Mouse (Mus musculus): Measurements from ENCODE around the gene Rabl6. TPM values are rescaled to one million over a fixed set of nuclear protein-coding genes. Genes with fewer than 3 reads are reported as not detected.
A peak's percentile ranks its signal among the peaks of the same experiment; 100 is the strongest.

Rabl6 gene
- polyA plus RNA-seq, 1 experiment from 2014 or later = 56.4 TPM

DNA sequence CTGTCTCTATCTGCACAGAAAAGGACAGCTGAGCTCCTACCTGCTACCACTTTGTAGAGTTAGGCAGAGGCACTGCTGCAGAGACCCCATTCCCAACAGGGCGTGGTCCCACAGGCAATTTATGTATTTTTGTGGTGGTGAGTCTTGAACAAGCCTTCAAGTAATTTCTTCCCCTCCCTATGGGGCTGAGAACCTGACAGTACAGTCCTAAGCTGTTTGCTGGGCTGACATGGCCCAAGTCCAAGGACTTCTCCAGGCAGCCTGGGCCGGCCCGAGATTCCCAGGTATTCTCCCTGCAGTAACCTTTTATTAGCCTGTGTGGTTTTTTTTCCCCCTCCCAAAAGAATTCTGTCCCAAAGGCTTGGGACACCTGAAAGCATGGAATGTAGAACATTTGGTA lies 24.2 kb downstream of the Rabl6 start:
- Histone ChIP-seq H3K27me3 (ENCODE audit: control insufficient read depth, insufficient read depth, low read length) (peaks cover 18% of the 10 kb centered on the region), H3K27ac (ENCODE audit: low read length) (no peak overlapping the region), H3K36me3 (ENCODE audit: control insufficient read depth, insufficient read depth, low read length) (peaks cover 4% of the 10 kb centered on the region; the same call in 1 of the 2 replicates), H3K4me3 (replicated peaks; ENCODE audit: low read length) (no peak overlapping the region), H3K4me2 (ENCODE audit: low read depth, low read length) (no peak overlapping the region), H3K9me3 (replicated peaks; ENCODE audit: control insufficient read depth, low read length) (no peaks in the 10 kb centered on the region), H3K4me1 (ENCODE audit: control insufficient read depth, insufficient read depth, low read length) (peaks cover 24% of the 10 kb centered on the region), H3K9ac (ENCODE audit: low read length) (no peak overlapping the region)
- WGBS = 79% methylated on average over 3 of the region's 3 CpGs
- ATAC-seq (ENCODE audit: insufficient read depth, low FRiP score) = no peak

DNA sequence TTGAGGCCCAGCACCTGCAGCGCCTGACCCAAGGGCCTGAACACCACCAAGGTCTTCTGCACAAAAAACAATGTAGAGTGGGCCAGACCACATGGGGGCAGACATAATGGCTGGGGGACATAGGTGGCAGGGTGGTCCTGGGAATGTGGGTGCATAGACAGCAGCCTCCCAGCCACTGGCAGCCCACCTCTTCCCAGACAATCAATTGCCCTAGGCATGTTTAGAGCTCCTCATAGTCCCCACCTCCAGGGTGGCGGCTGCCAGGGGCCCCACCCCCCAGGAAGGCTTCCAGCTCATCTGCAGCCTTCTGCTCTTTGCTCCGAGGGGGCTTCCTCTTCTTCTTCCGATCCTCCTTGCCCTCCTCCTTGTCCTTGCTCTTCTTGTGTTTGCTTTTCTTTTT lies 24.8 kb downstream of the Rabl6 start:
- ATAC-seq (ENCODE audit: insufficient read depth, low FRiP score) = no peak
- H3K4me1 ChIP-seq (ENCODE audit: control insufficient read depth, insufficient read depth, low read length) = peaks cover 24% of the 10 kb centered on the region
- H3K9me3 ChIP-seq (replicated peaks; ENCODE audit: control insufficient read depth, low read length) = no peaks in the 10 kb centered on the region
- no peak overlapping the region for H3K9ac ChIP-seq (ENCODE audit: low read length)
- H3K27me3 ChIP-seq (ENCODE audit: control insufficient read depth, insufficient read depth, low read length) = peaks cover 24% of the 10 kb centered on the region
- H3K4me3 ChIP-seq (replicated peaks; ENCODE audit: low read length) = no peak overlapping the region
- 46% methylated on average over 4 of the region's 4 CpGs for WGBS
- no peak overlapping the region for H3K4me2 ChIP-seq (ENCODE audit: low read depth, low read length)
- H3K27ac ChIP-seq (ENCODE audit: low read length) = no peak overlapping the region
- H3K36me3 ChIP-seq (ENCODE audit: control insufficient read depth, insufficient read depth, low read length) = peaks cover 4% of the 10 kb centered on the region; the same call in 1 of the 2 replicates

DNA sequence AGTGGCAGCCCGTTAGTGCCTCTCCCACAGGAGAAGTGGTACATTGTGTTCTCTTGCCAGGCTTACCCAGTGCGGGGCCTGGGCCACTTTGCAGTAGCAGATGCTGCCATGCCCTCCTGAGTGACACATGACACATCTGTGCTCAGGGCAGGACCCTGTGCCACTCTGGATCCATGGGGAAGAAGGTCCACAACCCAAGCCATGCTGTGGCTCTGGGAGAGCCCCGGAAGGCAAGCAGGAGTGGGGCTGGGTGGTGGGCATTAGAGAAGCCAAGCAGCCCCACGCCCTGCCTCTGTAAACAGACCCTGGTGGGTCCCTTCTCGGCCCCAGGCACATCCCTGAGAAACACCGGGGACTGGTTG lies 25.2 kb downstream of the Rabl6 start:
- no peak overlapping the region for H3K4me2 ChIP-seq (ENCODE audit: low read depth, low read length)
- no peak overlapping the region for H3K27ac ChIP-seq (ENCODE audit: low read length)
- H3K27me3 ChIP-seq (ENCODE audit: control insufficient read depth, insufficient read depth, low read length) = peaks cover 29% of the 10 kb centered on the region
- H3K4me3 ChIP-seq (replicated peaks; ENCODE audit: low read length) = no peak overlapping the region
- no peak overlapping the region; the same call in 1 of the 2 replicates for H3K9ac ChIP-seq (ENCODE audit: low read length)
- H3K9me3 ChIP-seq (replicated peaks; ENCODE audit: control insufficient read depth, low read length) = no peaks in the 10 kb centered on the region
- H3K36me3 ChIP-seq (ENCODE audit: control insufficient read depth, insufficient read depth, low read length) = peaks cover 4% of the 10 kb centered on the region; the same call in 1 of the 2 replicates
- no peak for ATAC-seq (ENCODE audit: insufficient read depth, low FRiP score)
- 62% methylated on average over 6 of the region's 6 CpGs for WGBS
- peaks cover 25% of the 10 kb centered on the region for H3K4me1 ChIP-seq (ENCODE audit: control insufficient read depth, insufficient read depth, low read length)

DNA sequence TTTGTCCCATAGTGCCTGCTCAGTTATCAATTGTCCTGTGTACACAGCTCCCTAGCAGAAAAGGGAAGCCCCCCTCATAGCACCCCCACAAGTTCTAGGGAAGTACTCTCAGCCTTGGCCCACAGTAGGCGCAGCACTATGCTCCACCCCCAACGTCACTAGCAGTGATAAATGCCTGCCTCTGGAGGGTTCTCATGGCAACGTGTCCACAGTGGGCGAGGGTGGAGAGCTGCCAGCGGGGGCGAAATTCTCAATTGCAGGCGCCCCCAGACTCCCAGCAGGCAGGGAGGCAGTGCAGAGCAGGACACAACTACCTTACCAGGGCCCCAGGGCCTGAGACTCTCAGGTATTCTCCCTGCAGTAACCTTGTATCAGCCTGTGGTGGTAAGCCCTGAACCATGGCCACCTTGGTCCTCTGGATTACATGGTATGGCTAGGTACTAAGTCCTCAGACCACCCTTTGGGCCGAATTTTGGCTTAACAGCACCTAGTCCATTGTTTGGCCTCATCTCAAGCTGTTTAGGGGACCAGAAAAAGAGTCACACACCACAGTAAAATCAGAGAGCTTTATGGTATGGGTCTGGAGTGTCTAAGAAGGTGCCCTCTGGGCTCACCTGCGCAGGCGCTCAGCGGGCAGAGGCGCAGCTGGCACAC lies 25.7 kb downstream of the Rabl6 start:
- H3K36me3 ChIP-seq (ENCODE audit: control insufficient read depth, insufficient read depth, low read length) = peaks cover 4% of the 10 kb centered on the region; the same call in 1 of the 2 replicates
- ATAC-seq (ENCODE audit: insufficient read depth, low FRiP score) = peak; percentile 19; the same call in 1 of the 2 replicates

DNA sequence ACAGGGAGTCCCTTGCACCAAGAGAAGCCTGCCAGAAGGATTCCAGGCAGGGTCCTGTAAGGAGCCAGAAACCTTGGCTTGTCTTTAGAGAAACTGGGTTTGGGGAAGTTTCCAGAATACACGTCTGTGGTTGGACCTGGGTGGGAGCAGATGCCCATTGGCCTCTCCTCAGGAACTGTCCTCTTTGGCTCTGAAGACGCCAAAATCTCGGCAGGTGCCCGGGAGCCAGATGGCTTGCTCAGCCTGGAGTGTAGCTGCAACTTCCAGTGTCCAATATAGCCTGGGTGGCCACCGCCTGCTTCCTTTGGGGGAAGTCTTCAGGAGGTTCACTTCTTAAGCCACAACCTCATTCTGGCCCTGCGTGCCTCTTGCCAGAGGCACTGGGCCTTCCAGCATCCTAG lies 26.4 kb downstream of the Rabl6 start:
- no peak overlapping the region for H3K27ac ChIP-seq (ENCODE audit: low read length)
- 21% methylated on average over 6 of the region's 6 CpGs for WGBS

More for the DNA sequence above, 25.7 kb downstream of the Rabl6 start:
- WGBS = 42% methylated on average over 12 of the region's 12 CpGs
- Histone ChIP-seq H3K27me3 (ENCODE audit: control insufficient read depth, insufficient read depth, low read length) (peaks cover 34% of the 10 kb centered on the region), H3K4me1 (ENCODE audit: control insufficient read depth, insufficient read depth, low read length) (peaks cover 30% of the 10 kb centered on the region), H3K27ac (ENCODE audit: low read length) (no peak overlapping the region), H3K9me3 (replicated peaks; ENCODE audit: control insufficient read depth, low read length) (no peaks in the 10 kb centered on the region), H3K9ac (ENCODE audit: low read length) (no peak overlapping the region; the same call in 1 of the 2 replicates), H3K4me3 (replicated peaks; ENCODE audit: low read length) (no peak overlapping the region), H3K4me2 (ENCODE audit: low read depth, low read length) (no peak overlapping the region)

DNA sequence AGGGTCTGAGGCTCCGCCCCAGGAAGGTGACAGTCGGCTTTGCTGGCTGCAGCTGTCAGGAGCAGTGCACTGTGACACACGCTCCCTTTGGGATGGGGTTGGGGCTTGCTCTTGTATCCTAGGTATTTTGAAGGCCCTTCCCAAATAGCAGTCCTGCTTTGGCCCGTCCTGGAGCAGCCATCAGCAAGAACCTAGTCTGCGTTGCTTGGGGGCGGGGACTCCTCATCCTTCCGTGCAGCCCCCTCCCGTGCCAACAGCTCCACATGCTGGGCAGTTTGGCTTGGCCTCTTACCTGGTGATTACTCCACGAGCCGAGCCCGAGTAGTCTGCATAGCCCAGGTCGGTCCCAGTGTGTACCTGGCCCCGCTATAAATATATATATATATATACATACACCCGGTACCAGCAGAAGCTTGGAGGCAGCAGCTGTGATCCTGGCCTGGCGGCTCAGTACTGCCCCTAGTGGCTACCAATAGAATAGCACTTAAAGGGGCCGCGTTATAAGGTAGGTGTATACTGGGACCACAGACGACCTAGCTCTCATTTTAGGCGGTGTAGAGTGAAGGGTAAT lies 26.9 kb downstream of the Rabl6 start, which contains the start of gene Ajm1:
Ajm1 (minus strand) TSS at position 464 of the 571 bp plus-strand sequence.
- Histone ChIP-seq H3K27ac (ENCODE audit: low read length) (no peak within 1 kb of the TSS), H3K36me3 (ENCODE audit: control insufficient read depth, insufficient read depth, low read length) (peaks cover 4% of the 10 kb centered on the region; the same call in 1 of the 2 replicates), H3K4me2 (ENCODE audit: low read depth, low read length) (peak within 1 kb of the TSS; percentile 65), H3K4me3 (replicated peaks; ENCODE audit: low read length) (peak within 1 kb of the TSS; percentile 38), H3K9ac (ENCODE audit: low read length) (peak within 1 kb of the TSS; percentile 40), H3K4me1 (ENCODE audit: control insufficient read depth, insufficient read depth, low read length) (peaks cover 37% of the 10 kb centered on the region), H3K9me3 (replicated peaks; ENCODE audit: control insufficient read depth, low read length) (no peaks in the 10 kb centered on the region), H3K27me3 (ENCODE audit: control insufficient read depth, insufficient read depth, low read length) (peaks cover 46% of the 10 kb centered on the region)
- 4% methylated on average over 19 of the region's 19 CpGs for WGBS
- ATAC-seq (ENCODE audit: insufficient read depth, low FRiP score) = peak; percentile 69

More for the DNA sequence above, 26.4 kb downstream of the Rabl6 start:
- H3K27me3 ChIP-seq (ENCODE audit: control insufficient read depth, insufficient read depth, low read length) = peaks cover 41% of the 10 kb centered on the region
- no peaks in the 10 kb centered on the region for H3K9me3 ChIP-seq (replicated peaks; ENCODE audit: control insufficient read depth, low read length)
- H3K4me2 ChIP-seq (ENCODE audit: low read depth, low read length) = no peak overlapping the region
- no peak overlapping the region for H3K9ac ChIP-seq (ENCODE audit: low read length)
- H3K4me1 ChIP-seq (ENCODE audit: control insufficient read depth, insufficient read depth, low read length) = peaks cover 35% of the 10 kb centered on the region
- peaks cover 4% of the 10 kb centered on the region; the same call in 1 of the 2 replicates for H3K36me3 ChIP-seq (ENCODE audit: control insufficient read depth, insufficient read depth, low read length)
- no peak overlapping the region for H3K4me3 ChIP-seq (replicated peaks; ENCODE audit: low read length)
- no peak for ATAC-seq (ENCODE audit: insufficient read depth, low FRiP score)

DNA sequence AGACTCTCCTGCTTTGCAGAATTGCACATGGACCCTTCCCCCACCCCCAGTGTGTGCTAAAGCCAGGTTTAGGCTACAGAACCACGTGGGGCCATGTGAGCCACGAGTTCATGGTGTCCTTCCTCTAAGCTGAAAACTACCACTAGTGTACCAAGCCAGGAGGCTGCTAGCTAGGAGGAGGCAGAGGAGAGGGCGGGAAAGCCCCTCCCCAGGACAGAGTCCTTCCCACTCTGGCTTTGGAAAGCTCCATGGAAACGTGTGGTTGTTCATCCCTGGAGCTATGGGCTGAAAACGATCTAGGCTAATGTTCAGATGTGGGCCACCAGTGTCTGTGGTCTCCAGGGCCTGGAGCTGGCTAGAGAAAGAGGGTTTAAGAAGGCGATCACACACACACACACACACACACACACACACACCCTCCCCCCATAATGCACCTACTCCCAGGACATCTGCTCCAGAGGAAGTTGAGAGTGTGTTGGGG lies 27.7 kb downstream of the Rabl6 start:
- Histone ChIP-seq H3K27ac (ENCODE audit: low read length) (no peak overlapping the region), H3K36me3 (ENCODE audit: control insufficient read depth, insufficient read depth, low read length) (peaks cover 4% of the 10 kb centered on the region; the same call in 1 of the 2 replicates), H3K27me3 (ENCODE audit: control insufficient read depth, insufficient read depth, low read length) (peaks cover 49% of the 10 kb centered on the region), H3K9me3 (replicated peaks; ENCODE audit: control insufficient read depth, low read length) (no peaks in the 10 kb centered on the region), H3K4me2 (ENCODE audit: low read depth, low read length) (no peak overlapping the region), H3K9ac (ENCODE audit: low read length) (no peak overlapping the region), H3K4me1 (ENCODE audit: control insufficient read depth, insufficient read depth, low read length) (peaks cover 44% of the 10 kb centered on the region), H3K4me3 (replicated peaks; ENCODE audit: low read length) (no peak overlapping the region)
- WGBS = 37% methylated on average over 6 of the region's 6 CpGs
- ATAC-seq (ENCODE audit: insufficient read depth, low FRiP score) = no peak

DNA sequence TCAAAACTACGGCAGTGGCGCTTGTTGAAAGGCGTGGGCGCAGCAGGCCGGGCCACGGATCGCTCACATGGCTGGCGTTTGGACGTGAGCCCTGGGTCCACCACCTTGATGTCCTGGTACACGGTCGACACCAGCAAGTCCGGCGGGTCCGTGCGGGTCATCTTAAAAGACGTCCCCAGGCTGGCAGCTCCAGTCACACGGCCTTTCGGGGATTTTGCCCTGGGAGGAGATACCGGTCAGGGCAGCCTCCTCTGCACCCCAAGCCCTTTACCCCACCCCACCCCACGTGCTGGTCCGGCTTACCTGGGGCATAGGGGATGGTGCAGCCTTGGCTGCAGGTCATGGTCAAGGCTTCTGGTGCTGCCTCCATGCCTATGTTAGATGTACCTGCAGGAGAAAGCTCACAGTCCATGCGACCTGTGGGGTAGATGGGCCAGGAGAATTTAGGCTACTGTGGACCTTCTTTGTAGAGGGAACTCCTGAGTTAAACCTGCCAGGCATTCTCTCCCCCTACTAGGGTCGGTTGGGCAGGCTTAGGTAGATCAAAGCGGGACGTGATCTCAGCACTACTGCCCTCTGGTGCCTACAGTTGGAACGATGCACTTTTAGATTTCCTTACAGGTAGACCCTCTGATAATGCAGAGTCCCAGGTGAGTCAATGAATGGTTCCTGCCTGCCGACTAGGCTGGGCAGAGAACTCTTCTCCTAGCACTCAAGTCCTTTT lies 28.4 kb downstream of the Rabl6 start:
- WGBS = 3% methylated on average over 27 of the region's 27 CpGs
- ATAC-seq (ENCODE audit: insufficient read depth, low FRiP score) = no peak
- peak overlapping the region; percentile 29 for H3K4me3 ChIP-seq (replicated peaks; ENCODE audit: low read length)
- H3K4me1 ChIP-seq (ENCODE audit: control insufficient read depth, insufficient read depth, low read length) = peaks cover 46% of the 10 kb centered on the region
- peaks cover 49% of the 10 kb centered on the region for H3K27me3 ChIP-seq (ENCODE audit: control insufficient read depth, insufficient read depth, low read length)
- no peak overlapping the region for H3K27ac ChIP-seq (ENCODE audit: low read length)
- peak overlapping the region; percentile 48 for H3K4me2 ChIP-seq (ENCODE audit: low read depth, low read length)
- H3K9me3 ChIP-seq (replicated peaks; ENCODE audit: control insufficient read depth, low read length) = no peaks in the 10 kb centered on the region
- peaks cover 4% of the 10 kb centered on the region; the same call in 1 of the 2 replicates for H3K36me3 ChIP-seq (ENCODE audit: control insufficient read depth, insufficient read depth, low read length)
- H3K9ac ChIP-seq (ENCODE audit: low read length) = no peak overlapping the region
